Mouse (Mus musculus): ENCODE data around the gene Cacnb2.

Gene Cacnb2

DNA sequence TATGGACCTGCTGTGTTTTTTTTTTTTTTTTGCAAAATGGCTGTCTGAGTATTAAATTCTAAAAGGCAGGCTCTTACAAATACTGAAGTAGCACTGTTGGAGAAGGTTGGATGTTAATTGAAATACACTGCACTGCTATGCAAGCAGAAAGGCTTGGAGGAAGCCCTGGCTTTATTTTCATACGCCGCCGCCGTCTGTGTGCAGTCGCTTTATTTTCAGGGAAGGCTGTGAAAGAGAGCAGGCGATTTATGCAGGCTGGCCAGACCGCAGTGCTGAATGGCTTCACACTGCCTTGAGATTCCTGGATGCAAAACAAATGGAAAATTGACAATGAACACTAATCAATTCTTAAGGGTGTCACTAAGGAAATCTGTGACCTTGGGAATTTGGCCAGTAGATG lies 137.5 kb downstream of the Cacnb2 start:
- POLR2A ChIA-PET = interaction anchor here in 1 of 4 experiments (0.7 kb wide), 1 partner anchor 309 kb away, joined by 4 read pairs; the partner anchor contains the start of gene Arl5b
- CTCF ChIA-PET = interaction anchor here in 2 of 4 experiments (0.7 to 0.8 kb wide), 2 partner anchors 236 to 1106 kb away, joined by 3 to 4 read pairs; no protein-coding TSS in a partner anchor

DNA sequence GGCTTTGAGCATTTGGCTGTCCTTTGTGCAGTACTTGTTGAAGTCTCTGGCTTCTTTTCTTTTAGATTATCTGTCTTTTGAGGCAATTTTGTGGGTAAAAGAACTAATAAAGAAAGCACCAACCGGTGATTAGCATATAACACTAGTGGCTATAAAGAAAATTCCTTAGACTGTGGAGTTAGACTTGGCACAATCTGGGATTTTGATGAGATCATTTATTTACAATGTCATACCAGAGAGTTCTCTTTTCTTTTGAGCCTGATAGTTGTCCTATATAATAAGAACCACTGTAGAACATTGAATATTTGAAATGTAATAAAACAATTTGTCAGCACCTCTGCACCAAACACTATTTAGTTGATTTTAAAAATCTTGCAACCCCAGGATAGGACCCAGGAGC lies 141.9 kb downstream of the Cacnb2 start:
- POLR2A ChIA-PET = no interaction called here
- CTCF ChIA-PET = no interaction called here

DNA sequence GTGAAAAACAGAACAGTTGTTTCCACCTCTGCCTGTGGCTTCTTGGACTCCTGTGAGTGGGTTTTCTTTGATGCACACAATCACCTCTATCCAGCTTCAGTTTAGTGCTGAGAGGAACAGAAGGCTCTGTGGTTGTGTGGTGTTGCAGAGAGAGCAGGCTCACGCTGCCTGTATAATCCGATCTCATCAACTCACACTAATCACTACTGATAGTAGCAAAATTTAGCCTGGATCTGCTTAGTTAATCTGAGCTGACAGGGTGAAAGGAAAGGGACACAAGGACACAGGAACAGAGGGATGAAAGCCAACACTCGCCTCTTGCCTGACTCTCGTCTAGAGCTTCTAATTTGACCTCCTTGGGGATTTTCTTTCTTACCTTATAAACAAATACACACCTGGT lies 160.0 kb downstream of the Cacnb2 start:
- ChIA-PET POLR2A (no interaction called here), CTCF (no interaction called here)

DNA sequence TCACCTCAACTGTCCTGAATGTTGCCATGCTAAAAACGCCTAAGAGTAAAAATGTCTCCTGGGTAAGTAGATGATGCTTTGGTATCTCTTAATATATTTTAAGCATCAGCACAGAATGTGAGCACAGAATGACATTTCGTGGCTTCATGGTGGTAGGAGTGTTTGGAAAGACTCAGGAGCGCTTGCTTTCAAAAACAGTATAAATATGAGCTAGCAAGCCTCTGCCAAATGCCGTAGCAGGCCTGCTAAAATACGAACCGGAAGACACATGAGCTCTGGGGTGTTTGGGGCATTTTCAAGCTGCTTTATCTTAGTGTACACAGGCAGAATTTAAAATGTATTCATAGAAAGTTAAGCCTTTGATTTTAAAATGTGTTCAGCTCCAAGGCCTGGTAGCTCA lies 161.0 kb downstream of the Cacnb2 start:
- ChIA-PET POLR2A (no interaction called here), CTCF (no interaction called here)

DNA sequence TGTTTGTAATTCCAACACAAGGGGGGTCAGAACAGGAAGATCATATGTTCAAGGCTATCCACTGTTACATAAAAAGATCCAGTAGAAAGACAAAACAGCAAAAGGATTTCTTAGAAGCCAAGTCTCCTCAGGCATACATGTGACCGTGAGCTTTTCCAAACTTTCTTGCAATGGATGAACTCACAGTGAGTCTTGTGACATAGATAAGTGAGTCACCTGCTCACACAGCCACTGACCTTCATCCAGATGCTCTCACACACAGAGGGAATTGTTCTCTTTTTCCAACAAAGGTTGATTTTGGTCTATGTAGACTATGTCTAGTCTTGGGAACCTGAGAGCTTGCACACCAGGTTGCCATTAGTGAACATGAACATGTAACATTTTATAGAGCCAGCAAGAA lies 166.6 kb downstream of the Cacnb2 start:
- CTCF ChIA-PET = no interaction called here
- POLR2A ChIA-PET = no interaction called here

DNA sequence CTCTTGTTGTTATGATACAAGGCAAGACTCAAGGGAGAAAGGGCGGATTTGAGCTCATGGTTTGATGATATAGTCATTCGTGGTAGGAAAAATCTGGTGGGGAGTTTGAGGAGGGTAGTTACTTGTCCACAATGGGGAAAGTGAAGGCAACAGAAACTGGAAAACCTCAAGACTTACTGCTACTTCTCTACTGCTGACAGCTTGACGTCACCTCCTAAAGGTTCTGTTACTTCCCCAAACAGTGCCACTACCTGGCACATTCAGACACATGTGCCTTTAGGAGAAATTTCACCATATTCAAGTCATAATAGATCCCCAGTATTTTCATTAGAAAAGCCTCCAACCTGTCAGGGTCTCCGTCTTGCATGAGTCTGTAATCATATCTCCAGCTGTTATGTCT lies 167.7 kb downstream of the Cacnb2 start:
- ChIA-PET CTCF (no interaction called here), POLR2A (no interaction called here)

DNA sequence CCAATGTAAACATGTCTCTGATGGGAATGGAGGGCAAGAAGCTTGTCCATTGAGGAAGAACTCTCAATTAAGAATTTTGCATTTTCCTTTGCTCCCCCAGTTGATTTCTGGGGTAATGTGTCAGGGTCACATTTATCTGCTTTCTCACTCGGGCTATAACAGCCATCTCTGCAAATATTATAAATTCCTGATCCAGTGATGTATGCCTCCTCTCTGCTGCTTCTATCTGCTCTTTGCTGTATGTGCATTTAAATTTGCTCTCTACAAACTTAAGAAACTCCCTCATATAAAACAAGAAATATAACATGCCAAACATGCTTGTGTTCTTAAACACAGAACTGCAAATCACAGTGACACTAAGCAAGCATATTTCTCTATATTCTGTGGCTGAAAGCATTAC lies 171.5 kb downstream of the Cacnb2 start:
- ChIA-PET CTCF (no interaction called here), POLR2A (no interaction called here)

DNA sequence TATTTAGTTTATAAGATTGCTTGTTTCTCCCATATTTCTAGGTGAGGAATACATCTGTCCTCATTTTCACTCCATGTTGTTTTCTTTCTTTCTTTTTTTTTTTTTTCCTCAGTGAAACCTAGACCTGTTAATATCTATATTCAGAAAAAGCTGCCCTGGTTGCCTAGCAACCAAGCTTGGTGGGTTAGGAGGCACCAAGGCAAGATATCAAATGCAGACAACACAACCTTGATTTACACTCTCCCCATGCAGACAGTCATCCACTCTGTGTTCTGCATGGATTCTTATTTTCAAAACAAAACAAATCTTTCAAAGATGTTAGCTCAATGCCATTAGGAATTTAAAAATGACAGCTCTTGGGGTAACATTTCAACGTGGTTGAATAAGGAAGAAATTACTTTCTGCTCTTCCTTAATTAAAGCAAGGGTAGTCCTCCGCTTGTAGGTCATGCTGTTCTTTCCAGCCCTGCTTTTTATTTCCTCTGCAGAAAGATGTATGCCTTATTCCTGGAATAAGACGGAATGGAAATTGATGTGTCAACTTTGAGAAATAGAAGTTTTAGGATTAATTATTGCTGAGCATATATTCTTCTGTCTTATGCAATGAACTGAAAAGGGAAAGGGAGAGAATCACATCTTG lies 172.1 kb downstream of the Cacnb2 start:
- ChIA-PET POLR2A (no interaction called here), CTCF (no interaction called here)

DNA sequence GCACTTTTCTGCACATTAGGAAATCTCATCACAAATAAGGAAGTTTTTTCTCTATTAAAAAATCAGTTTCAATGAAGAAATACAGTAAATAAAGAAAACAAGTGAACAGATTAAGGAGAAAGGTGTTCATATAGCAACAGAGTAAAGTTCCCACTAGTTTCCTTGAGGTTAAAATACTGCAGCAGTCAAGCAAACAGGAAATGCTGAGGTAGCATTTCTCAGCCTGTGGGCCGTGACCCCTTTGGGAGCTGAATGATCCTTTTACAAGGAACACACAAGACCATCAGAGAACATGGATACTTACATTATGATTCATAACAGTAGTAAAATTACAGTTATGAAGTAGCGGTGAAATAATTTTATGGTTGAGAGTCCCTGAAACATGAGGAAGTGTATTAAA lies 185.1 kb downstream of the Cacnb2 start:
- CTCF ChIA-PET = interaction anchor here in 1 of 4 experiments (0.6 kb wide), 1 partner anchor 119 kb away, joined by 5 read pairs; no protein-coding TSS in a partner anchor
- POLR2A ChIA-PET = no interaction called here

DNA sequence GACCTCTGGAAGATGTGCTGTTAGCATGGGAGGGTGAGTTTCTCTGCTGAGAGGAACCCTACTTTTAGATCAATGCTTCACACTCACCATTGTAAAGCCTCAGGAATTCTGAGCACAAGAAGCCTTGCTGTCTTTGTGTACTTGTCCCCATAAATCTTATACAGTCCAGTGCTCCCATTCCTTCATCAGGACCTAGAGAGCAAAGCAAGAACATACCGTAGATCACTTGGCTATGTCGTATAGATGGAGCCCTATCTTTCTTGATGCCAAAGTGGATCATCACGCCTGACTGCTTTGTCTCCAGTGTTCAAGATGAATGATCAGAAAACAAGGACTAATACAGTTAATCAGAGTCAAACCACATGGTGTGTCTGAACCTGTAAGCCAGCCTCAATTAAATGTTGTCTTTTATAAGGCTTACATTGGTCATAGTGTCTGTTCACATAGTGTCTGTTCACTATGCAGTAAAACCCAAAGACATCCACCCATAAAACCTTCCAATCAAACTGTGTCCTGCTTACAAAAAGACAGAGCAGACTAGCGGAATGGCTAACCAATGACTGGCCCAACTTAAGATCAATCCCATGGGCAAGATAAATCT lies 198.7 kb downstream of the Cacnb2 start:
- CTCF ChIA-PET = no interaction called here

DNA sequence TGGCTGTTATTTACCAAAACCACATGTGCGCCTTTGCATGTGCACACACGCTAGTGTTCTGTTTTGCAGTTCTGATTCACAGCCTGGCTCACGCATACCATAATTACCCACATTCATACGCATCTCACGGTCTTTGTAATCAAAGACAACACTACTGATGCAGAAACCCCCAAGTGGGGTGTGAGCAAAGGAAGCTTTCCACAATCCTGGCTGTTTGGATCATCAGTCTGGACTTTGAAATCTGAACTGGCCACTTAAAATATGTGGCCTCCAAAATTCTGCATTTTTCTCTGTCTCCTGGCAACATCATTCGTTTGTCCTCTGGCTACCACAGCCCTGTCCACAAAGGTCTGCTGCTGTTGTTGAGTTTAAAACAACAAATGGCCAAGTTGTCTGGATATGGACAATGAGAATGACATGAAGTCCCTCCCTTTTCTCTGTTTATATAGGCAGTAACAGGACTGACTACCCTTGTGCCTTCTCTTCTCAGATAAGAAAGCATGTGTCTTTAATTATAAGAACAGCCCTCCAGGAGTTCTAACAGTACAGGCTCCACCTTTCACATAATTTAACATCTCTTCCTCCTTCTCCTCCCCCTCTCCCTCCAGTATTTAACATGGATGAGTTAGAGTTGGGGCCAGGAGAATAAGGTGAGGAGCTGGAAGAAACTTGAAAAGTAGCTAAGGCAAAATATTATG lies 204.9 kb downstream of the Cacnb2 start:
- ChIA-PET POLR2A (interaction anchor here in 1 of 4 experiments (0.6 kb wide), 1 partner anchor 17 kb away, joined by 4 read pairs; no protein-coding TSS in a partner anchor), CTCF (no interaction called here)

More for the DNA sequence above, 198.7 kb downstream of the Cacnb2 start:
- POLR2A ChIA-PET = no interaction called here

DNA sequence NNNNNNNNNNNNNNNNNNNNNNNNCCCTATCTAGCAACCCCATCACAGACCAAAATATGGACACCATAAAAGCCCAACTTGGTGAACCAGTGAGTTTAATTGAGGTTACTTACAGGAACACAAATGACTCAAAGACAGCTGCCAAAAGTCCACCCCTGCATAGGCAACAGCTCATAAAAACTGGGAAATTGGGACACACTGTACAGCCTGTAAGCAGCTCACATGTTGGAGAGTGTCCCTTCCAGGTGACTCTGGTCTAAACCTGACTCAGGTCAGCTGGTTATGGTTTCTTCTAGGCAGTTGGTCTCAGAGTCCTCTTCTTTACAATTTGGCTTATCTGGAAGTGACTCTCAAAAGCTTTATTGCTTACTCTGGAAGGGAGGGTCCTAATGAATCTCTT lies 212.1 kb downstream of the Cacnb2 start:
- ChIA-PET CTCF (no interaction called here), POLR2A (no interaction called here)

DNA sequence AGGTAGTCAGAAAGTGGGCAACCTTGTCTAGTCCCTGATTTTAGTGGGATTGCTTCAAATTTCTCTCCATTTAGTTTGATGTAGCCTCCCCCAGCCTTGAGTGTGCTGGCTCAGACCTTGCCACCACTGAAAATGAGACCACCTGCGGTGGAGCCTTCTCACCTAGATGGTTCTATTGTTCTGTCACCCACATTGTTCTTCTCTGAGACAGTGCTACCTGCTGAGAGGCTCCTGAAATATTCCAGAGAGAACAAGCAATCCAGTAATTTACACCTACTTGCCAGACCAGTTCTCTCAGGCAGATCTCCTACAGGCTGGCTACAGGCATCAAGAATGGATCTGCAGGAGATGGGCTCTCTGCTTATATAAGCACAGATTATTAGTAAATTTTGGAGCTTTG lies 215.8 kb downstream of the Cacnb2 start:
- CTCF ChIA-PET = no interaction called here
- POLR2A ChIA-PET = no interaction called here

DNA sequence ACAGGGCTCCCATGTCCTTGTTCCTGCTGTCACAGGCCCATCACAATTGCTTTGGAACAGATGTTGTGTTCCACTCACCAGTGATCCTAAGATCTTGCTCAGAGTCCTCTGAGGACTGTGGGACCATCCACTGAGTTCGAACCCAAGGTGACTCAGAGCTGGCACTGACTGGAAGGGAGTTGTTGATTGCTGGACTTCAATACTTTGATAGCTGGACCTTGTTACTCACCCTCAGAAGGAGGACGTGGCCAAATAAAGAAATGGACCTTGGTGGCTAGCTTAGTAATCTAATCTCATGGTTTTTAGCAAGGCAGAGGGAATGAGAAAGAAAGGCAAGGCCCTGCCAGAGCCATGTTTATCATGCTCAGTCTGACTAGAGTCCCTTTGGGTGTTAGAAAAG lies 218.1 kb downstream of the Cacnb2 start:
- POLR2A ChIA-PET = no interaction called here
- CTCF ChIA-PET = no interaction called here

DNA sequence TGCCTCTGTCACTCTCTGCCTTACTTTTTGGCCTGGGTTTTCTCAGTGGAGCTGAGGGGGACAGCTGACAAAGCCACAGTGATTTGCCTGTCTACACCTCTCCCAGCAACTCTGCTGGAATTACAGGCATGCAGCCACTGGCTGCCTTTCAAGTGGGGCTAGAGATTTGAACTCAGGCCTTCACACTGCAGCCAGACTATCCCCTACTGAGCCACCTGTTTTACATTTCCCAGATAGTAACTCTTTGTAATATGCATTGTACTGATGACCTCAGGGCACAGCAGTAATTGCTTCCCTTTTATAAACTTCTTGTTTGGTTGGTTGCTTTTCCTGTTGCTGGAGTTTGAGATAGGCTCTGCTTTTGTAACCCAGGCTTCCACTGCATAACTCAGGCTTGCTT lies 220.2 kb downstream of the Cacnb2 start:
- POLR2A ChIA-PET = no interaction called here

DNA sequence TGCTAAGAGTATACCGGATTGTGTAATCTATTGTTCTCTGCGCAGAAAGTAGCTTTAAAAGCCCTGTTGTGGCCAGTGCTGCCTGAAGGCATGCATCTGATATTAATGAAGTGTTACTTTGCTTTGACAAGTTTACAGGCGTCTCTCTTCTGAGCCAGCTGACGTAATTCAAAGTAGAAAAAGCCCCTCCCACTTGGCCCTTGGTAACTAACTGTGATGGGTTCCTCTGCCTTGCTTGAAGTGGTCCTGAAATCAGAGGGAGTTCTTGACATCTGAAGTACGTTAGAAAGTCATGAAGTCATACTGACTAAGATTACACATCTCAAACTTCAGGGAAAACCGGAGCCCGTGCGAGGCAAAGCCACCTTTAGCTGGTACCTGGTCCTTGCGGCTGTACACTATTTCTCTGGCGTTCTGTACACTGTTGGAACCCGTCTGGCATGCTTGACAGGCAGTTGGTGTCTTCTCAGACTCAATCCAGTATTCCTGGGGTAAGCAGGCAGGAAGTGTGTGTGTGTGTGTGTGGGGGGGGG lies 221.0 kb downstream of the Cacnb2 start:
- POLR2A ChIA-PET = interaction anchor here in 2 of 4 experiments (0.6 to 0.7 kb wide), 2 partner anchors 259 to 1029 kb away, joined by 3 to 4 read pairs; no protein-coding TSS in a partner anchor
- CTCF ChIA-PET = no interaction called here

More for the DNA sequence above, 220.2 kb downstream of the Cacnb2 start:
- CTCF ChIA-PET = no interaction called here

DNA sequence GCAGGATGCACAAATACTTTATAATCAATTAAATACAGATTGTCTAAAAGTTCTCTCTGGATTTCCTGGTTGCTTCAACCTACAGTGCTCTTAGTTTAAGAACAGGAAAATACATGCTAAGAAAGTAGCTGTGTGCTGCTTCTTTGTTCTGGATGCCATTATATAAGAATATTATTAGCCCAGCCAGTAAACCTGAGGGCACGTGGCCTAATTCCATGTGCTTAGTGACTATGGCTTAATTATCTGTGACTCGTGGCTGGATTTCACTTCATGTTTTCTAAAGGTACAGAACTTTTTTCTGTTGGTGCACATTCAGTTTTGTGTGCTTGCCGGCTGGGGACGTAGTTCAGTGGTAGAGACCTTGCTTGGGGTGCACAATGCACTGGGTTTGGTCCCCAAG lies 222.3 kb downstream of the Cacnb2 start:
- ChIA-PET CTCF (no interaction called here), POLR2A (interaction anchor here in 1 of 4 experiments (0.6 to 0.7 kb wide), 2 partner anchors 17 to 403 kb away, joined by 4 read pairs; no protein-coding TSS in a partner anchor)

DNA sequence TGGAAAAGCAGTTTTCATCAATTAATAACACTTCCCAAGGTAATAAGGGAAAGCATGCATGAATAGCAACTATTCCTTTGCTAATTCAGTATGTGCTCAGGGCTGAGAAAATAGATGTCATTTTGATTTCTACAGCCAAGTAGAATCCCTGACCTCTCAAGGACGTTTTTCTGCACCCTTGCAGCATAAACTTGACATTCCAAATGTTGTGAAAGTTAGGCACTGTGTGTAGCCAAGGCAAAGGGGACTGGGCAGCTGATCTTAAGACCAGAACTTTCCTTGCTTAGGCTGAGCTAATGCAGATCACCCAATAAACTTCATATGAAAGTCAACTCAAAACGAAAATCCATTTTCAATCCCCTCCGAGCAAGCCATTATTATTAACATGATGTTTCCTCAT lies 226.6 kb downstream of the Cacnb2 start:
- ChIA-PET CTCF (no interaction called here), POLR2A (no interaction called here)

DNA sequence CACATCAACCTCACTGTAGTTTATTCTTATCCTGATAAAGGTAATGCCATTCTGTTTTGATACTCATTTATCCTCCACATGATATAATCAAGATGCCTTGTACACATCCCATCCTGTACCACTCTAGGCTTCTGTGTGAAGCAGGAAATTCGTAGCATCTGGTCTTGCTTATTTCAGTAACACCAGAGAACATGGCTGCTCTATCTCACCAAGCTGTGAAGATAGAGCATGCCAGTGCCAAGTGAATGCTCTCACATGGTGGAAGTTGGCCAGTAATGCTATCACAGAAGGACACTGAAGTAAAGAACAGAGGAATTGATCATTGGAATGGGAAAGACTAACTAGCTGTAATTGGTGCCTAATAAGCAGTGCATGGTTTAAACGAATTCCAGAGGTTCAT lies 228.4 kb downstream of the Cacnb2 start:
- CTCF ChIA-PET = no interaction called here
- POLR2A ChIA-PET = no interaction called here

DNA sequence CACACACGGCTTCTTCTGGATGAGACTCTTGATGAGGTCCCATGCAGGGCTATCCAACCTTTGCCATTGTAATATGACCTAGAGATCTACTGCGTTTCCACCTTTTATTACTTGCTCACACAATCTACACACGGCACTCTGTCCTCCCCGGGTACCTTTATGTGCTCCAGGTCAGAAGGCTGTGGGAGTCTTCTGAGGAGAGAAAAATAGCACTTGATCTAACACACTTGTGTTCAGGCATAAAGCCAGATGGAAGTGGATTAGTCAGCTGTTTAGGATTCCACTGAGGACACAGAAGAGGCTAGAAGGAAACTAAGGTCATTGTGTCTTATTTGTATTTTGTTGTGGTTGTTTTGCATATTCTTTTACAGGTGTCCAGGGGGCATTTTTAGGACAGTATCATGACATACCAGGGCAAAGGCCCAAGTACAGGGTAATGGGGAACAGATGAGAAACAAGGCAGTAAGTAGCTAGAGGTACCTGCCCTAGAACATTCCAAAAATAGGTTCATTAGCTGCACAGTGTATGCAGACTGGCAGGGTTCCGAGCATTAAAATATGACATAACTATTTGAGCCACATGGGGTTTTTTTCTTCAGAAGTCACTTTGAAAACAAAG lies 231.9 kb downstream of the Cacnb2 start:
- CTCF ChIA-PET = no interaction called here
- POLR2A ChIA-PET = no interaction called here

DNA sequence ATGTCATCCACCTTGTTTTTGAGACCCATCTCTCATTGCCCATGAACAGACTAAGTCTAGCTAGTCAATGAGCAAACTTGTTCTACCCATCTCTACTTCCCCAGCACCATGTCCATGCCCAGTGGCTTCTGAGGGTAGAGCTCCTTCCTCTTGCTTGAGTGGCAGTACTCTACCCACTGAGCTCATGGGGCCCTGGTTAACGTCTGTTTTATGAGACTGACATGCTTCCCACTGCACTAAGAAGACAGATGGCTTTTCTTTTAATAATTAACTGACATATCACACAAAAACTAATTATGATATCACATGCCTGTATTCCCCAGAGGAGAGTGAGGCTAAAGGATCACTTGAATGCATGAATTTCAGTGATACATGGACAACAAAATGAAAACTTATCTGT lies 238.4 kb downstream of the Cacnb2 start:
- POLR2A ChIA-PET = no interaction called here
- CTCF ChIA-PET = no interaction called here
